Mouse (Mus musculus): Measurements from ENCODE around the gene Gm12166. TPM values are rescaled to one million over a fixed set of nuclear protein-coding genes. Genes with fewer than 3 reads are reported as not detected.

Gene Gm12166
- total and polyA plus RNA-seq, 3 experiments = 1.2 to 4.6 (median 1.6) TPM

- H3K27ac ChIP-seq = no peak overlapping the region
- no peak for DNase-seq
- no peaks in the 10 kb centered on the region for H3K27me3 ChIP-seq (ENCODE audit: control insufficient read depth, insufficient read depth, low read length)
- intact Hi-C loops (cut with DNase I) = no loop called here
- H3K4me3 ChIP-seq = no peak overlapping the region
- H3K4me1 ChIP-seq (ENCODE audit: control insufficient read depth, insufficient read depth, low read length) = no peaks in the 10 kb centered on the region
- no peaks in the 10 kb centered on the region for H3K36me3 ChIP-seq (ENCODE audit: control insufficient read depth, insufficient read depth, low read length)
- no peaks in the 10 kb centered on the region for H3K79me2 ChIP-seq (replicated peaks; ENCODE audit: control insufficient read depth, insufficient read depth, low read length)
- TF ChIP-seq EP300 (IDR thresholded peaks at IDR 0.05; ENCODE audit: insufficient read depth, low read depth, low read length) = no peak
- no peak overlapping the region for H3K9ac ChIP-seq (ENCODE audit: low read depth, low read length)
- 91% methylated on average over 5 of the region's 5 CpGs for WGBS
Observed at GRCm38 (mm10) chr11:46044781-46045180, 7.3 kb downstream of the Gm12166 start.

- no peaks in the 10 kb centered on the region for H3K36me3 ChIP-seq (ENCODE audit: control insufficient read depth, insufficient read depth, low read length)
- no peak for TF ChIP-seq CTCF (IDR thresholded peaks at IDR 0.05)
- no peaks in the 10 kb centered on the region for H3K27me3 ChIP-seq (ENCODE audit: control insufficient read depth, insufficient read depth, low read length)
- intact Hi-C loops (cut with DNase I) = no loop called here
- peaks cover 2% of the 10 kb centered on the region; the same call in 1 of the 2 replicates for H3K4me1 ChIP-seq (ENCODE audit: control insufficient read depth, insufficient read depth, low read length)
- no peak overlapping the region for H3K27ac ChIP-seq
- 63% methylated on average over 12 of the region's 12 CpGs for WGBS
- H3K4me3 ChIP-seq = no peak overlapping the region
- H3K79me2 ChIP-seq (replicated peaks; ENCODE audit: control insufficient read depth, insufficient read depth, low read length) = no peaks in the 10 kb centered on the region
- DNase-seq = no peak
- H3K9ac ChIP-seq (ENCODE audit: low read depth, low read length) = no peak overlapping the region
Observed at GRCm38 (mm10) chr11:46041607-46042267, 10.4 kb downstream of the Gm12166 start.

GRCm38 (mm10) chr11:46040841-46041556 lies 11.1 kb downstream of the Gm12166 start:
- H3K36me3 ChIP-seq (ENCODE audit: control insufficient read depth, insufficient read depth, low read length) = no peaks in the 10 kb centered on the region
- no peaks in the 10 kb centered on the region for H3K79me2 ChIP-seq (replicated peaks; ENCODE audit: control insufficient read depth, insufficient read depth, low read length)
- H3K27me3 ChIP-seq (ENCODE audit: control insufficient read depth, insufficient read depth, low read length) = no peaks in the 10 kb centered on the region
- peaks cover 2% of the 10 kb centered on the region; the same call in 1 of the 2 replicates for H3K4me1 ChIP-seq (ENCODE audit: control insufficient read depth, insufficient read depth, low read length)
- TF ChIP-seq EP300 (IDR thresholded peaks at IDR 0.05; ENCODE audit: insufficient read depth, low read depth, low read length) = no peak
- TF ChIP-seq POLR2A (IDR thresholded peaks at IDR 0.05; ENCODE audit: insufficient read depth, low read depth, low read length) = no peak
- TF ChIP-seq CTCF (IDR thresholded peaks at IDR 0.05) = no peak
- no peak overlapping the region for H3K27ac ChIP-seq
- H3K9ac ChIP-seq (ENCODE audit: low read depth, low read length) = no peak overlapping the region
- no peak for DNase-seq
- no peak overlapping the region for H3K4me3 ChIP-seq
- intact Hi-C loops (cut with DNase I) = no loop called here
- WGBS = 66% methylated on average over 9 of the region's 9 CpGs

DNA sequence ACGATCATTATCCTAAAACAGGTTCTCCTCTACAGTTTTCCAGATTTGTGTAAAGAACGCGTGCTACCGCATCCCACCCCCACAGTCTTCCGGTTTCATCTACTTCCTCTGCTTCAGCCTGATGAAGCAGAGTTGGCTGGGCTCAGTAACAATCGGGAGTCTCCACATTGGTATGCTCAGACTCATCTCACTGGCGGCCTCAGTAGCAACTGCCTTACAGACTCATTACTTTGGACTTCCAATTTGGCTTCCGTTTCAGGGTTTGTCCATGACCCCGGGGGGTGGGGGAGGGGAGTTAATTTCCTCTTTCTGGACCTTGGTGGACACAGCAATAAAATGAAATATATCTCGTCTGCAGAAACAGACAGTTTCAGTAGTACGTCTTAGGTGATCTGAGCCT lies 12.8 kb downstream of the Gm12166 start:
- Histone ChIP-seq H3K27ac (no peak overlapping the region), H3K79me2 (replicated peaks; ENCODE audit: control insufficient read depth, insufficient read depth, low read length) (no peaks in the 10 kb centered on the region), H3K9ac (ENCODE audit: low read depth, low read length) (no peak overlapping the region), H3K36me3 (ENCODE audit: control insufficient read depth, insufficient read depth, low read length) (no peaks in the 10 kb centered on the region), H3K27me3 (ENCODE audit: control insufficient read depth, insufficient read depth, low read length) (no peaks in the 10 kb centered on the region), H3K4me1 (ENCODE audit: control insufficient read depth, insufficient read depth, low read length) (peaks cover 2% of the 10 kb centered on the region; the same call in 1 of the 2 replicates), H3K4me3 (peak overlapping the region; percentile 12; the same call in 1 of the 2 replicates)
- WGBS = 41% methylated on average over 11 of the region's 11 CpGs
- TF ChIP-seq POLR2A (IDR thresholded peaks at IDR 0.05; ENCODE audit: insufficient read depth, low read depth, low read length) = no peak
- TF ChIP-seq CTCF (IDR thresholded peaks at IDR 0.05) = no peak
- no peak for TF ChIP-seq EP300 (IDR thresholded peaks at IDR 0.05; ENCODE audit: insufficient read depth, low read depth, low read length)
- peak in 1 of 2 experiments; percentile 36 for DNase-seq
- intact Hi-C loops (cut with DNase I) = no loop called here

DNA sequence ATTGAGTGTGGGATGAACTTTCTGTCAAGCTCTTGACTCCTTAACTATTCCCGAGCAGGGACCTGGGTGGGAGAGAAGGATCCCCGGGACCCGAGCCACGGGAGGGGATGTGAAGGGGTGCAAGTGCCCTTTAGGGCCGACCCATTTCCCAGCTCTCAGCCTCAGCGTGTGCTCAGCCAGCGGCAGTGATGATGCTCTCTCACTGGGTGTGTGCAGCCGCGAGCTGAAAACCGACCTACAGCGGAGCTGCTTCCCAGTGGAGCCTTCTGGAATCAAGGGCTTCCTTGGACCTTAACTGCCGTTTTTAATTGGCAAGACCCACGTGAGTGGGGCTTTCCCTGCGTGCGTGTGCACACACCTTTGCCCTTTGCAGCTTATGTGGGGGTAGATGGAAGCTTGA lies 13.2 kb downstream of the Gm12166 start:
- TF ChIP-seq POLR2A (IDR thresholded peaks at IDR 0.05; ENCODE audit: insufficient read depth, low read depth, low read length) = no peak
- TF ChIP-seq CTCF (IDR thresholded peaks at IDR 0.05) = no peak
- no peak for TF ChIP-seq EP300 (IDR thresholded peaks at IDR 0.05; ENCODE audit: insufficient read depth, low read depth, low read length)
- Histone ChIP-seq H3K36me3 (ENCODE audit: control insufficient read depth, insufficient read depth, low read length) (no peaks in the 10 kb centered on the region), H3K9ac (ENCODE audit: low read depth, low read length) (no peak overlapping the region), H3K27ac (no peak overlapping the region), H3K27me3 (ENCODE audit: control insufficient read depth, insufficient read depth, low read length) (no peaks in the 10 kb centered on the region), H3K4me1 (ENCODE audit: control insufficient read depth, insufficient read depth, low read length) (peaks cover 2% of the 10 kb centered on the region; the same call in 1 of the 2 replicates), H3K79me2 (replicated peaks; ENCODE audit: control insufficient read depth, insufficient read depth, low read length) (no peaks in the 10 kb centered on the region), H3K4me3 (peak overlapping the region; percentile 12; the same call in 1 of the 2 replicates)
- intact Hi-C loops (cut with DNase I) = no loop called here
- DNase-seq = no peak
- 65% methylated on average over 15 of the region's 15 CpGs for WGBS

GRCm38 (mm10) chr11:46036374-46036773 lies 15.7 kb downstream of the Gm12166 start:
- no peaks in the 10 kb centered on the region for H3K27me3 ChIP-seq (ENCODE audit: control insufficient read depth, insufficient read depth, low read length)
- no peak overlapping the region for H3K27ac ChIP-seq
- 97% methylated on average over 10 of the region's 10 CpGs for WGBS
- TF ChIP-seq POLR2A (IDR thresholded peaks at IDR 0.05; ENCODE audit: insufficient read depth, low read depth, low read length) (no peak), CTCF (IDR thresholded peaks at IDR 0.05) (no peak), EP300 (IDR thresholded peaks at IDR 0.05; ENCODE audit: insufficient read depth, low read depth, low read length) (no peak)
- no peak for DNase-seq
- no peaks in the 10 kb centered on the region for H3K36me3 ChIP-seq (ENCODE audit: control insufficient read depth, insufficient read depth, low read length)
- no peak overlapping the region for H3K9ac ChIP-seq (ENCODE audit: low read depth, low read length)
- intact Hi-C loops (cut with DNase I) = no loop called here
- H3K4me3 ChIP-seq = no peak overlapping the region
- peaks cover 2% of the 10 kb centered on the region; the same call in 1 of the 2 replicates for H3K4me1 ChIP-seq (ENCODE audit: control insufficient read depth, insufficient read depth, low read length)
- no peaks in the 10 kb centered on the region for H3K79me2 ChIP-seq (replicated peaks; ENCODE audit: control insufficient read depth, insufficient read depth, low read length)

Data from heart, adult 2 months (tissue).